ENCODE assay signal across 13 mouse cellular contexts in the genomic region with DNA sequence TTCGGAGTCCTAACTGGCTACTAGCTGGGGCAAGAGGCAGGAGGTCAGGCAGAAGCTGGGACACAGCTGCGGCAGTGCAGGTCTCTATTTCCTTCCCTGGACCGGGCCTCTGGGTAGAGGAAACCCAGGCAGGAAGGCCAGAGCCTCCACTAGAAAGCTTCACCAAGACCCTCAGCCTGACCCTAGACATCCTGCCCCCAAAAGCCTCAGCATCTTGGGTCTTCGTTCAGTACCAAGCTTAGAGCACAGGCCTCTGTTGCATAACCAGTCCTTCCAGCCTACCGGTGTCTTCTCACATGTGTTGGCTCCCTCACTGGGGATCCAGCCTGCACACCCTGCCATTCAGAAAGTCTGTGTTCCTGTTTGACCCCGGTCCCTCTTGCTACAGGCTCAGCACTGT. TPM values are rescaled to one million over a fixed set of nuclear protein-coding genes. Genes with fewer than 3 reads are reported as not detected.
DNase-seq lines count a peak whose midpoint lies in the region; ATAC-seq and TF ChIP-seq lines count a peak whose summit lies in the region.
"Had no signal": no experiment of that assay in that cellular context is flagged by ENCODE, and none has a peak within 500 bp of the region (broad histone marks: within the 10 kb centered on the region; RNA-seq: fewer than 3 reads in every experiment).

No protein-coding gene starts in this region.

- 0 out of 2 replicates have a peak, but pooled peaks cover 3% of the 10 kb centered on the region for H3K36me3 ChIP-seq in forebrain, embryonic 10.5 days (replicated peaks)
- H3K36me3 ChIP-seq in forebrain, embryonic 11.5 days (ENCODE audit: control insufficient read depth, insufficient read depth, low read length) = no peaks in the 10 kb centered on the region
- H3K36me3 ChIP-seq in kidney, adult 2 months (ENCODE audit: control insufficient read depth, insufficient read depth, low read length) = no peaks in the 10 kb centered on the region
- H3K36me3 ChIP-seq in neural tube, embryonic 11.5 days (ENCODE audit: control insufficient read depth, insufficient read depth, low read length) = no peaks in the 10 kb centered on the region

- H3K4me3 ChIP-seq in forebrain, embryonic 10.5 days = no peak overlapping the region
- H3K4me3 ChIP-seq in forebrain, embryonic 11.5 days (ENCODE audit: low read depth, low read length) = no peak overlapping the region
- H3K4me3 ChIP-seq in kidney, adult 2 months (ENCODE audit: insufficient read depth, low read depth, low read length) = no peak overlapping the region
- H3K4me3 ChIP-seq in neural tube, embryonic 11.5 days (ENCODE audit: low read depth, low read length) = no peak overlapping the region
- H3K4me3 ChIP-seq: embryonic facial prominence, embryonic 13.5 days had no signal

- no peak for TF ChIP-seq CTCF in kidney, adult 2 months (conservative IDR thresholded peaks at IDR 0.05; ENCODE audit: insufficient read depth, insufficient read length, low read depth, low read length)

- no peak for TF ChIP-seq POLR2A in kidney, adult 2 months (IDR thresholded peaks at IDR 0.05; ENCODE audit: low read depth, low read length)

- H3K4me2 ChIP-seq in forebrain, embryonic 11.5 days (ENCODE audit: low read depth, low read length, severe bottlenecking) = no peak overlapping the region
- H3K4me2 ChIP-seq in neural tube, embryonic 11.5 days (ENCODE audit: low read depth) = no peak overlapping the region
- H3K4me2 ChIP-seq: embryonic facial prominence, embryonic 13.5 days had no signal

- no peak for ATAC-seq in forebrain, embryonic 11.5 days (replicated peaks; ENCODE audit: low FRiP score)
- ATAC-seq in neural tube, embryonic 11.5 days (ENCODE audit: insufficient read depth, low FRiP score, low TSS enrichment) = no peak

- H3K27me3 ChIP-seq in forebrain, embryonic 10.5 days (ENCODE audit: poor library complexity, severe bottlenecking) = peaks cover 70% of the 10 kb centered on the region
- peaks cover 24% of the 10 kb centered on the region for H3K27me3 ChIP-seq in forebrain, embryonic 11.5 days (ENCODE audit: control insufficient read depth, insufficient read depth, low read length)
- H3K27me3 ChIP-seq in kidney, adult 2 months (replicated peaks; ENCODE audit: control insufficient read depth, insufficient read depth, low read length) = no peaks in the 10 kb centered on the region
- peaks cover 28% of the 10 kb centered on the region for H3K27me3 ChIP-seq in neural tube, embryonic 11.5 days (ENCODE audit: control insufficient read depth, insufficient read depth, low read length)

- 82% methylated on average over 6 of the region's 6 CpGs for WGBS in forebrain, embryonic 10.5 days
- WGBS in forebrain, embryonic 11.5 days = 83% methylated on average over 6 of the region's 6 CpGs
- 65% methylated on average over 6 of the region's 6 CpGs for WGBS in kidney, adult 2 months
- WGBS in neural tube, embryonic 11.5 days = 80% methylated on average over 6 of the region's 6 CpGs

- peaks cover 62% of the 10 kb centered on the region for H3K4me1 ChIP-seq in forebrain, embryonic 10.5 days
- H3K4me1 ChIP-seq in forebrain, embryonic 11.5 days (replicated peaks; ENCODE audit: control insufficient read depth, insufficient read depth, low read length) = peaks cover 10% of the 10 kb centered on the region
- peaks cover 2% of the 10 kb centered on the region for H3K4me1 ChIP-seq in kidney, adult 2 months (ENCODE audit: control insufficient read depth, insufficient read depth, low read length)
- H3K4me1 ChIP-seq in neural tube, embryonic 11.5 days (ENCODE audit: control insufficient read depth, insufficient read depth, low read length) = peaks cover 4% of the 10 kb centered on the region; the same call in 1 of the 2 replicates

- H3K27ac ChIP-seq in forebrain, embryonic 10.5 days = peak overlapping the region; percentile 48
- H3K27ac ChIP-seq in forebrain, embryonic 11.5 days (ENCODE audit: low read depth, low read length) = no peak overlapping the region
- peak overlapping the region; percentile 17; the same call in 1 of the 2 replicates for H3K27ac ChIP-seq in kidney, adult 2 months (ENCODE audit: insufficient read depth, low read depth, low read length)
- 0 out of 2 replicates have a peak overlapping the region, but pooled peaks have one; percentile 27 for H3K27ac ChIP-seq in neural tube, embryonic 11.5 days (ENCODE audit: low read depth, low read length)

- H3K9ac ChIP-seq in forebrain, embryonic 11.5 days (ENCODE audit: low read length) = no peak overlapping the region
- H3K9ac ChIP-seq in neural tube, embryonic 11.5 days (ENCODE audit: low read length) = no peak overlapping the region
- H3K9ac ChIP-seq: embryonic facial prominence, embryonic 13.5 days had no signal

- DNase-seq in forebrain, embryonic 10.5 days (ENCODE audit: extremely low spot score, low spot score) = no peak
- no peak for DNase-seq in forebrain, embryonic 11.5 days (ENCODE audit: low spot score)
- no peak for DNase-seq in kidney, adult 2 months
- DNase-seq in kidney, adult 9 months = no peak
- DNase-seq in neural tube, embryonic 11.5 days (ENCODE audit: low spot score) = no peak
- no peak for DNase-seq in neural tube, embryonic 10.5 days (ENCODE audit: extremely low spot score, low spot score)
- DNase-seq in right cerebral cortex, postnatal 36 days (ENCODE audit: low spot score in 2 of 2) = no peak
- DNase-seq in layer of hippocampus, adult 9-11 months = no peak
- DNase-seq: cerebellum, adult 9-10 months; heart, postnatal 10 days had no signal

- H3K9me3 ChIP-seq in forebrain, embryonic 10.5 days = no peaks in the 10 kb centered on the region
- no peaks in the 10 kb centered on the region for H3K9me3 ChIP-seq in forebrain, embryonic 11.5 days (ENCODE audit: control insufficient read depth, low read length)
- no peaks in the 10 kb centered on the region for H3K9me3 ChIP-seq in neural tube, embryonic 11.5 days (ENCODE audit: control insufficient read depth, low read length)
- H3K9me3 ChIP-seq: embryonic facial prominence, embryonic 13.5 days had no signal

RNA-seq across cellular contexts. Expression of gene Acvrl1, which starts 4.4 kb away (rescaled TPM):
- polyA plus RNA-seq in forebrain, embryonic 10.5 days (2016; fragmentation: Nextera tagmentation; extraction: Ambion mirVana) = 8.0 and 8.1 TPM in 2 replicates
- polyA plus RNA-seq in forebrain, embryonic 11.5 days (2014; fragmentation: Nextera tagmentation; extraction: Ambion mirVana) = 7.2 and 7.7 TPM in 2 replicates
- 33.4 and 34.1 TPM in 2 replicates for polyA plus RNA-seq in kidney, adult 2 months (2012; rRNA removed)
- polyA plus RNA-seq in neural tube, embryonic 11.5 days (2014; fragmentation: Nextera tagmentation; extraction: Ambion mirVana) = 5.1 and 5.2 TPM in 2 replicates

RNA-seq across cellular contexts. Expression of gene Ankrd33, which starts 17.2 kb away (rescaled TPM):
- not detected in 2 replicates for polyA plus RNA-seq in forebrain, embryonic 10.5 days (2016; fragmentation: Nextera tagmentation; extraction: Ambion mirVana)
- not detected in 2 replicates for polyA plus RNA-seq in forebrain, embryonic 11.5 days (2014; fragmentation: Nextera tagmentation; extraction: Ambion mirVana)
- not detected in 2 replicates for polyA plus RNA-seq in kidney, adult 2 months (2012; rRNA removed)
- polyA plus RNA-seq in neural tube, embryonic 11.5 days (2014; fragmentation: Nextera tagmentation; extraction: Ambion mirVana) = not detected in 2 replicates
- polyA plus RNA-seq: embryonic facial prominence, embryonic 13.5 days; limb, embryonic 14.5 days; urinary bladder, adult 2 months had no signal

RNA-seq across cellular contexts. Expression of gene Acvr1b, which starts 41.1 kb away (rescaled TPM):
- 5.8 TPM in 2 replicates for polyA plus RNA-seq in forebrain, embryonic 10.5 days (2016; fragmentation: Nextera tagmentation; extraction: Ambion mirVana)
- 15.0 and 16.0 TPM in 2 replicates for polyA plus RNA-seq in forebrain, embryonic 11.5 days (2014; fragmentation: Nextera tagmentation; extraction: Ambion mirVana)
- 37.0 and 37.2 TPM in 2 replicates for polyA plus RNA-seq in kidney, adult 2 months (2012; rRNA removed)
- polyA plus RNA-seq in neural tube, embryonic 11.5 days (2014; fragmentation: Nextera tagmentation; extraction: Ambion mirVana) = 16.6 and 17.4 TPM in 2 replicates

RNA-seq across cellular contexts. Expression of gene Fignl2, which starts 54.4 kb away (rescaled TPM):
- polyA plus RNA-seq in forebrain, embryonic 10.5 days (2016; fragmentation: Nextera tagmentation; extraction: Ambion mirVana) = 0.80 and 0.82 TPM in 2 replicates
- 0.52 and 0.76 TPM in 2 replicates for polyA plus RNA-seq in forebrain, embryonic 11.5 days (2014; fragmentation: Nextera tagmentation; extraction: Ambion mirVana)
- polyA plus RNA-seq in kidney, adult 2 months (2012; rRNA removed) = 8.6 and 9.6 TPM in 2 replicates
- polyA plus RNA-seq in neural tube, embryonic 11.5 days (2014; fragmentation: Nextera tagmentation; extraction: Ambion mirVana) = 1.6 and 1.7 TPM in 2 replicates
